Mouse (Mus musculus) MEL (cell line): Measurements from ENCODE around the gene Hnrnpu. TPM values are rescaled to one million over a fixed set of nuclear protein-coding genes. Genes with fewer than 3 reads are reported as not detected.

Source experiments
- DNase-seq: peaks from one replicate; pipeline ENCODE4 v3.0.0; 2011; ENCODE audit warnings: low read depth, low spot score
- H3K27ac ChIP-seq: 2 replicates; pipeline ENCODE4 v1.5.1; 2012; ENCODE audit warnings: low read depth, mild to moderate bottlenecking, control low read depth, low read length, moderate library complexity; ENCODE audit not compliant: control insufficient read depth
- H3K27me3 ChIP-seq, 2 experiments: fragments of 150-350 bp in 1 of 2; sonication (generic) in 1 of 2; 2 replicates each; pipeline ENCODE4 v1.6.1; 2012; ENCODE audit warnings: low read length in 2 of 2, mild to moderate bottlenecking in 2 of 2, improper control_type of control experiment in 1 of 2, moderate library complexity in 1 of 2; ENCODE audit not compliant: insufficient read depth in 2 of 2, control insufficient read depth in 1 of 2
- H3K36me3 ChIP-seq, 2 experiments: 2 replicates each; pipeline ENCODE4 v1.6.1; 2012 to 2014; ENCODE audit warnings: low read length in 2 of 2, improper control_type of control experiment in 1 of 2, inconsistent platforms in 1 of 2, mild to moderate bottlenecking in 1 of 2; ENCODE audit not compliant: insufficient read depth in 2 of 2, control insufficient read depth in 1 of 2
- H3K4me1 ChIP-seq, 2 experiments: fragments of 150-350 bp in 1 of 2; sonication (generic) in 1 of 2; 2 replicates each; pipeline ENCODE4 v1.6.1; 2012; ENCODE audit warnings: low read length in 2 of 2, improper control_type of control experiment in 1 of 2, mild to moderate bottlenecking in 1 of 2; ENCODE audit not compliant: insufficient read depth in 2 of 2, control insufficient read depth in 1 of 2
- H3K4me3 ChIP-seq, 2 experiments: fragments of 150-350 bp in 1 of 2; sonication (generic) in 1 of 2; 2 replicates each; pipeline ENCODE4 v1.5.1; 2012; ENCODE audit warnings: low read depth in 2 of 2, low read length in 2 of 2, mild to moderate bottlenecking in 2 of 2, moderate library complexity in 2 of 2, control low read depth in 1 of 2, improper control_type of control experiment in 1 of 2; ENCODE audit not compliant: control insufficient read depth in 1 of 2, insufficient read depth in 1 of 2
- H3K79me2 ChIP-seq: 2 replicates; pipeline ENCODE4 v1.6.1; 2012; ENCODE audit warnings: mild to moderate bottlenecking, low read length, moderate library complexity; ENCODE audit not compliant: control insufficient read depth, poor library complexity, insufficient read depth
- H3K9ac ChIP-seq: 2 replicates; pipeline ENCODE4 v1.6.1; 2012; ENCODE audit warnings: low read depth, mild to moderate bottlenecking, control low read depth, low read length, moderate library complexity; ENCODE audit not compliant: control insufficient read depth, poor library complexity, severe bottlenecking
- H3K9me3 ChIP-seq: fragments of 150-350 bp; sonication (generic); replicated peaks from 2 replicates; pipeline ENCODE4 v1.6.1; 2012; ENCODE audit warnings: mild to moderate bottlenecking, low read length, improper control_type of control experiment, moderate library complexity; ENCODE audit not compliant: insufficient read depth
- BHLHE40 ChIP-seq: IDR thresholded peaks from 2 replicates; pipeline ENCODE4 v1.6.1; 2012; ENCODE audit warnings: low read depth, mild to moderate bottlenecking, inconsistent platforms, low read length, improper control_type of control experiment, borderline replicate concordance
- CHD1 ChIP-seq: IDR thresholded peaks from 2 replicates; pipeline ENCODE4 v1.6.1; 2012; ENCODE audit warnings: low read depth, mild to moderate bottlenecking, inconsistent platforms, low read length, improper control_type of control experiment
- CHD2 ChIP-seq: IDR thresholded peaks from 2 replicates; pipeline ENCODE4 v1.6.1; 2011; ENCODE audit warnings: low read length, improper control_type of control experiment
- CTCF ChIP-seq, 3 experiments: IDR thresholded peaks in 2 of 3; conservative IDR thresholded peaks in 1 of 3; 2 replicates each; pipeline ENCODE4 v1.5.1; 2011 to 2012; ENCODE audit warnings: low read length in 3 of 3, low read depth in 2 of 3, mild to moderate bottlenecking in 2 of 3, improper control_type of control experiment in 1 of 3, inconsistent platforms in 1 of 3, mixed read lengths in 1 of 3, moderate library complexity in 1 of 3; ENCODE audit not compliant: control insufficient read depth in 1 of 3, insufficient read depth in 1 of 3, poor library complexity in 1 of 3, severe bottlenecking in 1 of 3
- E2F4 ChIP-seq: IDR thresholded peaks from 2 replicates; pipeline ENCODE4 v1.6.1; 2011; ENCODE audit warnings: low read depth, low read length, improper control_type of control experiment, borderline replicate concordance
- ELF1 ChIP-seq: IDR thresholded peaks from 2 replicates; pipeline ENCODE4 v1.6.1; 2014; ENCODE audit warnings: low read depth, mild to moderate bottlenecking, inconsistent platforms, low read length, improper control_type of control experiment, moderate library complexity
- EP300 ChIP-seq, 2 experiments: IDR thresholded peaks; 2 replicates each; pipeline ENCODE4 v1.6.1; 2011; ENCODE audit warnings: improper control_type of control experiment in 2 of 2, low read length in 2 of 2, low read depth in 1 of 2, mild to moderate bottlenecking in 1 of 2
- ETS1 ChIP-seq: IDR thresholded peaks from 2 replicates; pipeline ENCODE4 v1.6.1; 2012; ENCODE audit warnings: low read depth, mild to moderate bottlenecking, inconsistent platforms, low read length, improper control_type of control experiment, moderate library complexity
- GABPA ChIP-seq: IDR thresholded peaks from 2 replicates; pipeline ENCODE4 v1.6.1; 2012; ENCODE audit warnings: low read depth, mild to moderate bottlenecking, inconsistent platforms, low read length, improper control_type of control experiment, moderate library complexity
- GATA1 ChIP-seq: IDR thresholded peaks from 2 replicates; pipeline ENCODE4 v1.6.1; 2011; ENCODE audit warnings: low read depth, low read length, improper control_type of control experiment
- HCFC1 ChIP-seq: IDR thresholded peaks from 2 replicates; pipeline ENCODE4 v1.6.1; 2012; ENCODE audit warnings: low read depth, mild to moderate bottlenecking, inconsistent platforms, low read length, improper control_type of control experiment, moderate library complexity
- JUND ChIP-seq: IDR thresholded peaks from 2 replicates; pipeline ENCODE4 v1.6.1; 2011; ENCODE audit warnings: low read depth, mild to moderate bottlenecking, improper control_type of control experiment, low read length
- KAT2A ChIP-seq: conservative IDR thresholded peaks from 2 replicates; pipeline ENCODE4 v1.6.1; 2012; ENCODE audit warnings: low read depth, low read length, improper control_type of control experiment, inconsistent platforms
- MAFK ChIP-seq: IDR thresholded peaks from 2 replicates; pipeline ENCODE4 v1.6.1; 2011; ENCODE audit warnings: low read depth, mild to moderate bottlenecking, low read length, improper control_type of control experiment, borderline replicate concordance
- MEF2A ChIP-seq: IDR thresholded peaks from 2 replicates; pipeline ENCODE4 v1.6.1; 2014; ENCODE audit warnings: low read depth, mild to moderate bottlenecking, inconsistent platforms, low read length, improper control_type of control experiment; ENCODE audit not compliant: poor library complexity, insufficient replicate concordance, severe bottlenecking; ENCODE audit errors: extremely low read depth
- MXI1 ChIP-seq: IDR thresholded peaks from 2 replicates; pipeline ENCODE4 v1.6.1; 2011; ENCODE audit warnings: mild to moderate bottlenecking, low read depth, low read length, improper control_type of control experiment
- MYB ChIP-seq: IDR thresholded peaks from 2 replicates; pipeline ENCODE4 v1.6.1; 2011; ENCODE audit warnings: mild to moderate bottlenecking, low read depth, low read length, improper control_type of control experiment
- MYC ChIP-seq: IDR thresholded peaks from 2 replicates; pipeline ENCODE4 v1.6.1; 2011; ENCODE audit warnings: low read depth, mild to moderate bottlenecking, low read length, improper control_type of control experiment, moderate library complexity
- NELFE ChIP-seq: IDR thresholded peaks from 2 replicates; pipeline ENCODE4 v1.6.1; 2011; ENCODE audit warnings: low read depth, low read length, improper control_type of control experiment
- NRF1 ChIP-seq: IDR thresholded peaks from 2 replicates; pipeline ENCODE4 v1.6.1; 2014; ENCODE audit warnings: low read depth, mild to moderate bottlenecking, inconsistent platforms, low read length, improper control_type of control experiment, moderate library complexity; ENCODE audit not compliant: poor library complexity, insufficient read depth, severe bottlenecking
- POLR2A ChIP-seq, 2 experiments: IDR thresholded peaks; 2 replicates each; pipeline ENCODE4 v1.6.1; 2011 to 2012; ENCODE audit warnings: low read length in 2 of 2, mild to moderate bottlenecking in 2 of 2, control low read depth in 1 of 2, improper control_type of control experiment in 1 of 2, low read depth in 1 of 2, moderate library complexity in 1 of 2; ENCODE audit not compliant: control insufficient read depth in 1 of 2, insufficient read depth in 1 of 2, poor library complexity in 1 of 2
- POLR2AphosphoS2 ChIP-seq: IDR thresholded peaks from 2 replicates; pipeline ENCODE4 v1.6.1; 2011; ENCODE audit warnings: low read length, improper control_type of control experiment
- POLR2AphosphoS5 ChIP-seq: IDR thresholded peaks from 2 replicates; pipeline ENCODE4 v1.6.1; 2012; ENCODE audit warnings: low read depth, borderline replicate concordance, mild to moderate bottlenecking, inconsistent platforms, low read length, moderate library complexity, mixed read lengths
- RAD21 ChIP-seq: IDR thresholded peaks from 2 replicates; pipeline ENCODE4 v1.6.1; 2011; ENCODE audit warnings: mild to moderate bottlenecking, low read depth, low read length, improper control_type of control experiment
- RCOR1 ChIP-seq: IDR thresholded peaks from 2 replicates; pipeline ENCODE4 v1.6.1; 2012; ENCODE audit warnings: low read depth, mild to moderate bottlenecking, inconsistent platforms, low read length, improper control_type of control experiment
- SIN3A ChIP-seq: IDR thresholded peaks from 2 replicates; pipeline ENCODE4 v1.6.1; 2012; ENCODE audit warnings: low read length, improper control_type of control experiment, inconsistent platforms
- TBP ChIP-seq: IDR thresholded peaks from 2 replicates; pipeline ENCODE4 v1.8.0; 2011; ENCODE audit warnings: low read depth, low read length, improper control_type of control experiment
- TCF12 ChIP-seq: IDR thresholded peaks from 2 replicates; pipeline ENCODE4 v1.6.1; 2014; ENCODE audit warnings: low read depth, mild to moderate bottlenecking, inconsistent platforms, low read length, improper control_type of control experiment, moderate library complexity
- UBTF ChIP-seq: IDR thresholded peaks from 2 replicates; pipeline ENCODE4 v1.6.1; 2012; ENCODE audit warnings: low read depth, mild to moderate bottlenecking, inconsistent platforms, low read length, improper control_type of control experiment, moderate library complexity, borderline replicate concordance; ENCODE audit not compliant: insufficient read depth
- USF1 ChIP-seq: IDR thresholded peaks from 2 replicates; pipeline ENCODE4 v1.6.1; 2014; ENCODE audit warnings: low read depth, mild to moderate bottlenecking, inconsistent platforms, low read length, improper control_type of control experiment, moderate library complexity
- USF2 ChIP-seq, 2 experiments: IDR thresholded peaks; 2 replicates each; pipeline ENCODE4 v1.6.1; 2011 to 2012; ENCODE audit warnings: improper control_type of control experiment in 2 of 2, low read length in 2 of 2, borderline replicate concordance in 1 of 2, inconsistent platforms in 1 of 2, low read depth in 1 of 2, mild to moderate bottlenecking in 1 of 2; ENCODE audit not compliant: insufficient read depth in 1 of 2
- ZC3H11A ChIP-seq: IDR thresholded peaks from 2 replicates; pipeline ENCODE4 v1.6.1; 2012; ENCODE audit warnings: low read depth, mild to moderate bottlenecking, inconsistent platforms, low read length, improper control_type of control experiment
- ZKSCAN1 ChIP-seq: IDR thresholded peaks from 2 replicates; pipeline ENCODE4 v1.6.1; 2012; ENCODE audit warnings: low read depth, mild to moderate bottlenecking, inconsistent platforms, low read length, improper control_type of control experiment, moderate library complexity
- ZNF384 ChIP-seq: IDR thresholded peaks from 2 replicates; pipeline ENCODE4 v1.6.1; 2012; ENCODE audit warnings: low read depth, mild to moderate bottlenecking, inconsistent platforms, low read length, improper control_type of control experiment
- polyA plus RNA-seq, 2 experiments: library from polyadenylated mRNA; stranded (reverse) in 1 of 2; unstranded in 1 of 2; fragments of >175 nt in 1 of 2; fragments of >200 nt in 1 of 2; gene quantifications; 2 replicates each; pipeline versions ENCODE4 v1.2.1 to v1.2.4; 2012; ENCODE audit warnings: low replicate concordance in 2 of 2, low read depth in 1 of 2; ENCODE audit not compliant: insufficient read length in 2 of 2, insufficient read depth in 1 of 2, missing spikeins in 1 of 2
- total RNA-seq: library from RNA; depleted of rRNA; stranded (reverse); fragments of 300-350 nt; gene quantifications from 2 replicates; pipeline ENCODE4 v1.2.3, GENCODE M21; 2012; rRNA removed

Hnrnpu gene
- total RNA-seq: 373 and 409 TPM in 2 replicates
- 1,000 to 10,000 TPM in 1 of 2 experiments, 100 to 1,000 TPM in 1; 789 to 2,754 TPM for polyA plus RNA-seq

GRCm38 (mm10) chr1:178337551-178338317 is at the start of gene Hnrnpu:
Gene Hnrnpu, minus strand, starts transcription at chr1:178337797.
- Histone ChIP-seq H3K9me3 (no peaks in the 10 kb centered on the region), H3K79me2 (peaks cover 46% of the 10 kb centered on the region), H3K36me3 (peaks cover 31 to 33% of the 10 kb centered on the region in 2 experiments), H3K4me1 (peaks cover 10 to 11% of the 10 kb centered on the region in 2 experiments), H3K27me3 (no peaks in the 10 kb centered on the region), H3K27ac (peak within 1 kb of the TSS; percentile 94), H3K9ac (peak within 1 kb of the TSS; percentile 100), H3K4me3 (peak within 1 kb of the TSS; percentile 91 to 97)
- peak; percentile 95 for DNase-seq
- 0 out of 2 replicates have a peak, but pooled peaks have one; percentile 40 for TF ChIP-seq BHLHE40
- peak in 1 of 2 experiments; percentile 53; a peak in 1 of 4 replicates for TF ChIP-seq EP300 (IDR thresholded peaks at IDR 0.05; ENCODE audit: low read depth in 1 of 2, low read length in 2 of 2)
- TF ChIP-seq MXI1: peak; percentile 44; the same call in 1 of the 2 replicates
- peak; percentile 92 for TF ChIP-seq POLR2AphosphoS2
- TF ChIP-seq MAFK: no peak
- TF ChIP-seq MEF2A: peak; percentile 34; the same call in 1 of the 2 replicates
- peak; percentile 93 for TF ChIP-seq TBP
- TF ChIP-seq POLR2A (IDR thresholded peaks at IDR 0.05; ENCODE audit: control insufficient read depth in 1 of 2, insufficient read depth in 1 of 2, low read depth in 1 of 2, low read length in 2 of 2, poor library complexity in 1 of 2): peak; percentile 70 to 95
- TF ChIP-seq GATA1: no peak
- peak; percentile 98 for TF ChIP-seq NELFE
- TF ChIP-seq USF2 (IDR thresholded peaks at IDR 0.05; ENCODE audit: borderline replicate concordance in 1 of 2, insufficient read depth in 1 of 2, low read depth in 1 of 2, low read length in 2 of 2): no peak
- peak; percentile 64; the same call in 1 of the 2 replicates for TF ChIP-seq E2F4
- peak; percentile 94 for TF ChIP-seq MYB
- peak; percentile 40; the same call in 1 of the 2 replicates for TF ChIP-seq ETS1
- TF ChIP-seq JUND: no peak
- TF ChIP-seq ZKSCAN1: peak; percentile 20; the same call in 1 of the 2 replicates
- peak; percentile 72 for TF ChIP-seq HCFC1
- TF ChIP-seq CTCF (IDR thresholded peaks at IDR 0.05 in 2 of 3, conservative IDR thresholded peaks at IDR 0.05 in 1 of 3; ENCODE audit: control insufficient read depth in 1 of 3, insufficient read depth in 1 of 3, low read depth in 2 of 3, low read length in 3 of 3, poor library complexity in 1 of 3, severe bottlenecking in 1 of 3): no peak
- TF ChIP-seq NRF1: peak; percentile 82
- no peak for TF ChIP-seq ZC3H11A
- peak; percentile 87; the same call in 1 of the 2 replicates for TF ChIP-seq CHD1
- no peak for TF ChIP-seq MYC
- TF ChIP-seq RAD21: no peak
- no peak for TF ChIP-seq USF1
- peak; percentile 76 for TF ChIP-seq TCF12
- no peak for TF ChIP-seq RCOR1
- TF ChIP-seq KAT2A: peak; percentile 46
- TF ChIP-seq POLR2AphosphoS5: peak; percentile 83; the same call in 1 of the 2 replicates
- TF ChIP-seq ZNF384: peak; percentile 79
- TF ChIP-seq GABPA: 0 out of 2 replicates have a peak, but pooled peaks have one; percentile 16
- 0 out of 2 replicates have a peak, but pooled peaks have one; percentile 34 for TF ChIP-seq ELF1
- peak; percentile 77 for TF ChIP-seq SIN3A
- no peak for TF ChIP-seq CHD2
- peak; percentile 55; the same call in 1 of the 2 replicates for TF ChIP-seq UBTF
